Mouse (Mus musculus): ENCODE results near the gene Lce1f.
A peak's percentile ranks its signal among the peaks of the same experiment; 100 is the strongest.

The Lce1f gene

DNA sequence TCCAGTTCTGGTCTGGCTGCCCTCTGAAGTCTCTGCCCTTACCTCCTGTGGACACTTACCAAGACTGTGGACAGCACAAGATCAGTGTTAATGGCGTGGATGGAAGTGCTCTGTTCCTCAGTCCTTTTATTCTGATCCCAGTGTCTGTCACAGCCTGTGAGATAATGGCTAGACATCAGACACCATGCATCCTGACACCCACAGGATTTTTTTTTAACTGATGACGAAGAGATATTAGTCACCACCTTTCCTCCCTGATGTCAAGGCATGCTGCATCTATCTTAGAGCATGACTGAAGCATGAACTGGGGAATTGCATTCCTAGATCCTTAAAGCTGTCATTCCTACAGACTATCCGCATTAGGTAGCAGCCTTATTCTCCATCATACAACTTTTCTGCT lies at the start of gene Lce1f:
Gene Lce1f (minus strand): TSS at position 101 of the 400 bp plus-strand sequence.
- no peak for DNase-seq

DNA sequence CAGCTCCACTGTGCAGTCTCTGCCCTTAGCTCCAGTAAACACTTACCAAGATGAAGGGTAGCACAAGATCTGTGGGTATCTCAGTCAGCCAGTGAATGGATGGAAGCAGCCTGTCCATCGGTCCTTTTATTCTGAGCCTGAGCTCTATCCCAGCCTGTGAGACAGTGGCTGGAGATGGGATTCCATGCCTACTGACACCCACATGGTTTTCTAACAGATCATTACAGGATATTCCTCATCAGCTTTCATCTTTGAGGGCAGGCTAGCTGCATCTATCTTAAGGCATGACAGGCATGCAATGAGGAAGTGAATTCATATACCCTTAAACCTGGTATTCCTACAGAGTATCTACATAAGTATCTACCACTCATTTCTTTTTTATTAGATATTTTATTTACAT lies 44.8 kb upstream of the Lce1f start, which contains the start of gene Lce1h:
Gene Lce1h (minus strand): TSS at position 101 of the 400 bp plus-strand sequence.
- DNase-seq, result no peak

DNA sequence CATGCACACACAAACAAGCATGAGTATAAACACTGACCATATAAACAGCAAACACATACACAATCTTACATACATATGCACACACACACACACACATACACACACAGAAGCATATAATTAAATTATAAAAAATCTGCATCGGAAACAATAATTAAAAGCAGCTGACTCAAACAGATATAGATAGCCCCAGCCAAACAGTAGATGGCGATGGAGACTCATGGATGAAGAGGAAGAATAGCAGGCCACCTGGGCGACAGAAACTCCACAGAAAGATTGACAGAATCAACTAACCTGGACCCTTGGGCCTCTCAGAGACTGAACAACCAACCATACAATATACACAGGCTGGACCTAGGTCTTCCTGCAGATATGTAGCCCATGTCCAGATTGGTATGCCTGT lies 33.0 kb upstream of the Lce1f start:
- DNase-seq, result no peak

DNA sequence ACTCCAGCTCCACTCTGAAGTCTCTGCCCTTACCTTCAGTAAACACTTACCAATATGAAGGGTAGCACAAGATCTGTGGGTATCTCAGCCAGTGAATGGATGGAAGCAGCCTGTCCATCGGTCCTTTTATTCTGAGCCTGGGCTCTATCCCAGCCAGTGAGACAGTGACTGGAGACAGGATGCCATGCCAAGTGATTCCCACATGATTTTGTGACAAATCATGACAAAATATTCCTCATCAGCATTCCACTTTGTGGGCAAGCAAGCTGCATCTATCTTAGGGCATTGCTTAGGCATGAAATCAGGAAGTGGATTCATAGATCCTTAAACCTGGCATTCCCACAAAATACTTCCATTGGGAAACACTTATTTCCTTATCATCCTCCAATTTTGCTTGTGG lies 32.1 kb upstream of the Lce1f start, which contains the start of gene Lce1g:
Gene Lce1g (minus strand): TSS at position 101 of the 400 bp plus-strand sequence.
- DNase-seq, result no peak

DNA sequence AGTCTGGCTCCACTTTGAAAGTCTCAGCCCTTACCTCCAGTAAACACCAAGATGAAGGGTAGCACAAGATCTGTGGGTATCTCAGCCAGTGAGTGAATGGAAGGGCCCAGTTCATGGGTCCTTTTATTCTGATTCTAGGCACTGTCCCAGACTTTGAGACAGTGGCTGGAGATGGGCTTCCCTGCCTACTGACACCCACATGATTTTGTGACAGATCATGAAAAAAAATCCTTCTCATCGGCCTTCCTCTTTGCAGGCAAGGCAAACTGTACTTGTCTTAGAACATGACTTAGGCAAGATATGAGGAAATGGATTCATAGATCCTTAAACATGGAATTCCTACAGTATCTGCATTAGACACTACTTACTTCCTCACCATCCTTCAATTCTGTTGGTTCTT lies 18.8 kb upstream of the Lce1f start, which contains the start of gene Gm38119:
Gene Gm38119 (minus strand): TSS at position 101 of the 400 bp plus-strand sequence.
- DNase-seq, result no peak

DNA sequence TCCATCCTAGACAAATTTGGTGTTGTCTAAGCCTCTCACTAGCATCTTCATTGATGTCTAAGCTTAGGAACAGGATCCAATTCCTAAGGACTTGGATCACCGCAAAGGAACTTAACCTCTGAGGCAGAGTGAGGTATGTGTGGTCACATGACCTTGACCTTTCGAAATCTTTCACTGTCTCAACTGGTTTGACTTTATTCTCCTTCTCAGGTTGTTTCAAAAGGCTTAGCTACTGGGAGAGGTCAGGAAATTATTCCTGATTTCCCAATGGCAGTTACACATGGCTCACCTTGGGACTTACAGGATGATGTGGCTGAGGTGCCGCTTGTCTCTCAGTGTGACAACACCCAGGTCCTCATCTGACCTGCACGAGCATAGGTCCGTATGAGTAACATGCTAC lies 2.5 kb upstream of the Lce1f start:
- no peak for DNase-seq

DNA sequence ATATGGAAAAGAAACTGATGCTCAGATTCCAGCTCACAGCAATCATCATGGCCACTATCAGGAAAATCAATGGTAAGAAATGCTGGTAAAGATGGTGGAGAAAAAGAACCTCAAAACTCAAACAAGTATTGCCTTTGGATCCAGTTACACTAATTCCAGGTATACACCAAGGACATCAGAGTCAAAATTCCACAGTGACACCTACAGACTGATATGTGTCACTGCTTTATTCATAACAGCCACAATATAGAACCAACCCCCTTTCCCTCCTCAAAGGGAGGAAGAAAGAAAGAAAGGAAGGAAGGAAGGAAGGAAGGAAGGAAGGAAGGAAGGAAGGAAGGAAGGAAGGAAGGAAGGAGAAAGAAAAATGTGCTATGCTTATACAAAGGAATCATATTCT lies 5.0 kb downstream of the Lce1f start:
- DNase-seq, result no peak

DNA sequence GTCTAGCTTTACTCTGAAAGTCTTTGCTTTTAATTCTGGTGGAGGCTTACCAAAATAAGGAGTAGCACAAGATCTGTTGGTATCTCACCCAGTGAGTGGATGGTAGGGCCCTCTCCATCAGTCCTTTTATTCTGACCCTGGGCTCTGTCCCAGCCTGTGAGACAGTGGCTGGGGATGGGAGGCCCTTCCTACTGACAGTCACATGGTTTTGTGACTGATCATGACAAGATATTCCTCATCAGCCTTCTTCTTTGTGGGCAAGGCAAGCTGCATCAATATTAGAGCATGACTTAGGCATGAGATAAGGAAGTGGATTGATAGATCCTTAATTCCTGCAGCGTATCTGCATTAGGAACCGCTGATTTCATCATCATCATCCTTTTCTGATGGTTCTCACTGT lies 11.2 kb downstream of the Lce1f start, which contains the start of gene Lce1e:
Gene Lce1e (minus strand): TSS at position 101 of the 400 bp plus-strand sequence.
- DNase-seq, result no peak

DNA sequence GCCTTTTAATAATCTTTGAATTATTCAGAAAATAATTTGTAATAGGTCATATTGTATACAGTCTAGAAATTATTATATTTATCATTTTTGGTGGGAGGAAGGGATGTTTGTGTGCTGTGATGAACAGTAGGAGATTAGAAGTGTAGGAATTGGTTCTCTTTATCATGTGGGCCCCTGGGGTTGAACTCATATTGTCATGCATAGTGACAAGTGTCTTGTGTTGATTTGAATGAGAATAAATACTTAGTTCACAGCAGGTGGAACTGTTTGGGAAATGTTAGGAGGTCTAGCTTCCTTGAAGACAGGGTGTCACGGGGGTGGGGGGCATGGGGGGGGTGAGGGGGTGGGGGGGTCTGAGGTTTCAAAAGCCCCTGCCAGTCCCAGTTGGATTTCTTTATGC lies 25.5 kb downstream of the Lce1f start:
- DNase-seq, result no peak

DNA sequence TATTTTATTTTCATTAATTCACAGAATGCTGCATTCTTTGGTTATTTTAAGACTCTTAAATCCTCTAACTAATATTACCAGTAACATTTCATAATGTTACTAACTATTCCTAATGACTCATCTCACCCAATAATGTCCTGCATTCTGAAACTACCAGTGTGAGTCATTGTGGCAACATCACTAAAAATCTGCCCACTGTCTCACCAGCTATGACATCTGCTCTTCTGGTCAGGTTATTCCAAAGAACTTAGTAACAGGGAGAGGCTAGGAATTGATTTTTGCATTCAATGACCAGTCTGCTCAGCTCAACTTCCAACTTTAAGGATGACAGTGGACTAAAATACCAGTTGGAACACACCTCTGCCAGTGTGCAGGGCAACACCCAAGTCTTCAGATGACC lies 28.5 kb downstream of the Lce1f start:
- DNase-seq, result no peak

DNA sequence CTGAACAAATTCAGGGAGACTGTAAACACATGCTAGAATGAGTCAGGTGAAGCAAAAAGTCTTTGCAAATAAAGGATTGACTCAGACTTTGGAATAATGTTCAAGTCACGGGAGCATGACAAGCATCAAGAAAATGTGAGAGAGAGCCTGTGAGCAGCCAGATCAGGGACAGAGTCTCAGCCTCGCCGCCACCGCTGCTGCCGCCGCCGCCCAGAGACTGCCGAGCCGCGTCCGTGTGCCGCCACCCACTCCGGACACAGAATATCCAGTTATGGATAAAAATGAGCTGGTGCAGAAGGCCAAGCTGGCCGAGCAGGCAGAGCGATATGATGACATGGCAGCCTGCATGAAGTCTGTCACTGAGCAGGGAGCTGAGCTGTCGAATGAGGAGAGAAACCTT lies 31.0 kb downstream of the Lce1f start:
- peak; percentile 6 for DNase-seq

DNA sequence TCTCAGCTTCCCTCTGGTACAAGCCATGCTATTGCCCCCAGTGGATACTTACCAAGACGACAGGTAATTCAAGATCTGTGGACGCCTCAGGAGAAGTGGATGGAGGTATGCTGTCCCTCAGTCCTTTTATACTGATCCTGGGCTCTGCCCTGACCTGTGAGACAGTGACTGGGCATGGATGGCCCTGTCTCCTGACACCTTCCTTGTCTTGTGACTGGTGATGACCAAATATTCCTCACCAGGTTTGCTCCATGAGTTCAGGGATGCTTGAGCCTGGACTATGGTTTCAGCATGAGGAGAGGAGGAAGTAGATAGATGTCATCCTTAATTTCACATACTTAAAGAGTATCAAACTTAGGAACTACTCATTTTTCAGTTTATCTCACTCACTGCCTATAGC lies 33.0 kb downstream of the Lce1f start, which contains the start of gene Lce1d:
Gene Lce1d (minus strand): TSS at position 101 of the 400 bp plus-strand sequence.
- no peak for DNase-seq

DNA sequence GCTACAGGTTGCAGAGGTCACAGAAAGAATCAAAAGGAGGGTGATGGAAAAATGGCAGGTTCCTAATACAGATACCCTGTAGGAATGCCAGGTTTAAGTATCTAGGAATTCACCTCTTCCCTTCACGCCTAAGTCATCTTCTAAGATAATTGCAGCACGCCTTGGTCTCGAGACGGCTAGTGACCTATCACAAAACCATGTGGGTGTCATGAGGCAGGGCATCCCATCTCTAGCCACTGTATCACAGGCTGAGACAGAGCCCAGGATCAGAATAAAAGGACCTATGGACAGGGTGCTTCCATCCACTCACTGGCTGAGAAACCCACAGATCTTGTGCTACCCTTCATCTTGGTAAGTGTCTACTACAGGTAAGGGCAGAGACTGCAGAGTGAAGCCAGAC lies 41.2 kb downstream of the Lce1f start, which contains the start of gene Lce1c:
Gene Lce1c (plus strand): TSS at position 301 of the 400 bp plus-strand sequence.
- DNase-seq, result no peak

DNA sequence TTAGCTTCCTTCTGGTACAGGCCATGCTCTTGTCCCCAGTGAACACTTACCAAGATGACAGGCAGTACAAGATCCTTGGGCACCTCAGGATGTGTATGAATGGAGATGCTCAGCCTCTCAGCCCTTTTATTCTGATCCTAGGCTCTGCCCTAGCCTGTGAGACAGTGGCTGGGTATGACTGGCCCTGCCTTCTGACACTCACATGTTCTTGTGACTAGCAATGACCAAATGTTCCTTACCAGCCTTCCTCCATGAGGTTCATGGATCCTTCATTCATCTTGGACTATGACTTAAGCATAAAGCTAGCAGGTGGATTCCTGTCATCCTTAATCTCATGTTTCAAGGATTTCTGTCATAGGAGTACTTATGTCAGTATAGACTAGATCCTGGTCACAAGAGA lies 49.9 kb downstream of the Lce1f start, which contains the start of gene Lce1a2:
Gene Lce1a2 (minus strand): TSS at position 101 of the 400 bp plus-strand sequence.
- DNase-seq, result no peak
